Mouse (Mus musculus) brain, embryonic 14.5 days (tissue): ENCODE measurements around the gene Zmynd8.

Experiments used
- CTCF ChIP-seq: fragments of 200-500 bp; IDR thresholded peaks from 2 replicates; pipeline ENCODE4 v1.5.1; 2012; ENCODE audit warnings: inconsistent platforms, mild to moderate bottlenecking, moderate library complexity, borderline replicate concordance; ENCODE audit not compliant: insufficient read depth, insufficient read length; ENCODE audit errors: extremely low read depth
- POLR2A ChIP-seq: fragments of 200-500 bp; IDR thresholded peaks from 2 replicates; pipeline ENCODE4 v1.6.1; 2012; ENCODE audit warnings: mild to moderate bottlenecking, inconsistent platforms, borderline replicate concordance; ENCODE audit not compliant: poor library complexity, insufficient read depth, insufficient read length, severe bottlenecking; ENCODE audit errors: extremely low read depth

GRCm38 (mm10) chr2:165820504-165821095 is 78.2 kb downstream of the Zmynd8 start:
- no peak for TF ChIP-seq POLR2A
- TF ChIP-seq CTCF: no peak
